Mouse (Mus musculus): ENCODE measurements around the gene Ifitm1.
"Not testable (repeated sequence)": the region's sequence is repeated elsewhere in the genome, so short reads cannot be mapped to it uniquely, and the experiment has no call there.

Gene Ifitm1

GRCm38 (mm10) chr7:140949824-140950530, 17.0 kb upstream of the Ifitm1 start, which contains the start of gene Ifitm5:
Gene Ifitm5 (minus strand): TSS chr7:140950291.
- no peak for DNase-seq (ENCODE audit: low spot score)

- DNase-seq (ENCODE audit: low spot score): no peak
These were observed 16.0 kb upstream of the Ifitm1 start for GRCm38 (mm10) chr7:140951051-140951450.

DNA sequence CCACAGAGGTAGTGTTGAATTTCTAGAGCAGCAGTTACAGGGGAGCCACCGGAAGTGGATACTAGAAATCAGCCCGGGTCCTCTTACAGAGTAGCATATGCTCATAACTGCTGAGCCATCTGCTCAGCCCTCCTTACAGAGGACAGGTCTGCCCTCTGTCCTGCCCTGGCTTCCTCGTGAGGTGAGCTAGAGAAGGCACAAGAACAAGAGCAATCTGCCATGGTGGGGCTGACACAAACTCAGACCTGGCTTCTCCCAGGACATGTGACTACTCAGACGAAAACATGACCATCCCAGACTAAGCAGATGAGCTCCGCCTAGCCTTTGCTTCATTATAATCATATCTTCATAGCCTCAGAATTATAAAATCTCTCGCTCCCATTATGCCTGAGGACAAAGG, 15.3 kb upstream of the Ifitm1 start:
- no peak for DNase-seq (ENCODE audit: low spot score)

DNA sequence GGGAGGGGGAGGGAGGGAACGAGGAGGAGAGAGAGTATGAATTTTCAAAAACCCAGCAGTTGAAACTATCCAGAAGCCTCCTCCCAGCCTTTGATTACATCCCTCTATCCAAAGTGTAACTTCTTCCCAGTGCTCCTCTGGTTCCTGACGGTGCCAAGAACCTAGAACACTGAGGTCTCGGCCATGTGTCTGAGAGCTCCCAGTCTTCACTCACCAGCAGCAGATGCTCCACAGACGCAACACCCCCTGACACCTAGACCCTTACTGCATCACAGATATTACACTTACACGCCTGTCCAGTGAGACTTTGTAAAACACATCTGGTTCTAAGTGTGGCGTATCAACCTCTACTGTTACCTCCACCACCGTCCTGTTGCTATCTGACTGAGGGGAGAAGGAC, 14.6 kb upstream of the Ifitm1 start:
- DNase-seq (ENCODE audit: low spot score): no peak

- DNase-seq (ENCODE audit: low spot score): no peak
These were observed 13.9 kb upstream of the Ifitm1 start for GRCm38 (mm10) chr7:140953133-140953532.

GRCm38 (mm10) chr7:140953800-140954732, 13.0 kb upstream of the Ifitm1 start:
- no peak for DNase-seq (ENCODE audit: low spot score)

DNA sequence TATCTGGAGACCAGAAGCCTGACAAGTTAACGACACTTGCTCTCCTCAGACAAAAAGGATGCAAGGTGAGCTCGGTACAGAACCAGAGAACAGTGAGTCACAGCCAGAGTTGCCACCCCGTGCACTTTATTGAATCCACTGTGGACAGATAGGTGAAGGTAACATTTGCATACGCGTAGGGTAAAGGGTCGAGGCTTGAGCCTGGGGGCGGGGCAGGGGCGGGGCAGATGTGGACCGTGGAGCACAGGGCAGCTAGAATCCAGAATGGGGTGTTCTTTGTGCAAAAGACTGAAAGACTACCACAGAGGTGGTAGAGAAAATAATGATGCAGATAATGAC, 12.3 kb upstream of the Ifitm1 start:
- DNase-seq (ENCODE audit: low spot score): no peak

GRCm38 (mm10) chr7:140955342-140955741, 11.7 kb upstream of the Ifitm1 start:
- no peak for DNase-seq (ENCODE audit: low spot score)

- DNase-seq (ENCODE audit: low spot score): no peak
These were observed 11.1 kb upstream of the Ifitm1 start, which contains the start of the genes Gm45717 and Ifitm2 for GRCm38 (mm10) chr7:140955758-140956555. Gene Gm45717 (minus strand): TSS chr7:140955937. Gene Ifitm2 (minus strand): TSS chr7:140955987.

GRCm38 (mm10) chr7:140956556-140956869, 10.5 kb upstream of the Ifitm1 start:
- no peak for DNase-seq (ENCODE audit: low spot score)

DNA sequence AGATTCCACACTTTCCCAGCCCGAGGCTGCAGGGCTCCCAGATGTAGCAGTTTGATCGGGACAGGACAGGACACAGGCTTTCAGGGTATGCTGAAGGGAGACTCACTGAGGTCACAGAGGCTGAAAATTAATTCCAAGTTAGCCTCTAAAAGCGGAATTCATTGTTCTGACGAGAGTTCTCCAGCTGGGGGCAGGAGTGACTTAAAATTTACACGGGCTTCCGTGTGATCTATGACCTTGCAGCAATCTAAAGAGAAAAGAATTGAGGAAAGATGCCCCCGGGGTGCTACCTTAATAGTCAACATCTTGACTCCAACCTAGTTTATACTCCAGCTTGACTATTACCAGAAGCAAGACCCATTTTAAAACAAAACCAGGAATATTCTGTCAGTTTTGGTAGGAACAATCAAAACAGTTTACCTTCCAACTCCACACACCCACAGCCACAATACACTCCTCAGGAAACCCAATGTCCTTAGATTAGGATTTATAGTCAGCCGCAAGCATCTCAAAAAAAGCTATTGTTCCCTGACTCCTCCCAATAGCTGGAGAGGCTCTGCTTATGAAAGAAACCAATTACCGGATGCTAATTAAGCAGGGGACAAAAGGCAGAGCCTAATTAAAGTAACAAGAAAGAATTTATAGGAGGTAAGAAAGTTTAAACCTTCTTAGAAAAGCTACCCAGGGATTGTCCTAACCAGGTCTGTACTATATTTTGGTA, 7.7 kb upstream of the Ifitm1 start:
- peak; percentile 18 for DNase-seq (ENCODE audit: low spot score)

GRCm38 (mm10) chr7:140960026-140960425, 7.0 kb upstream of the Ifitm1 start:
- no peak for DNase-seq (ENCODE audit: low spot score)

DNA sequence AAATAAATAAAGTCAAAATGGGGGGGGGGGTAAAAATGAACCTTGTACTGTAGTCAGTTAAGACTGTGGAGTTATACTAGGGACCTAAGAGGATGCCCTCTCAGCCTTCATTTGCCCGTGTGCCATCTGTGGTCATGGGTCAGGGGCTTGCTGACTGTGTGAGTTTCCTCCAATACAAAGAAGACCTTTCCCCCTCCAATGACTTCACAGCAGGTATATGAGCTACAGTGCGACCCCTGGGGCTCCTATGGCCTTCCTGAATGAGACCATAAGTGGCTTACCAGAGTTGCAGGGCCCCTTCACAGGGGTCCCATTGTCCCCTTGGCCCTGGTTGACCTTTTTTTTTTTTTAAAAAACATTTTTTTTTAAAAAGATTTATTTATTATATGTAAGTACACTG, 5.6 kb upstream of the Ifitm1 start:
- DNase-seq (ENCODE audit: low spot score): no peak

DNA sequence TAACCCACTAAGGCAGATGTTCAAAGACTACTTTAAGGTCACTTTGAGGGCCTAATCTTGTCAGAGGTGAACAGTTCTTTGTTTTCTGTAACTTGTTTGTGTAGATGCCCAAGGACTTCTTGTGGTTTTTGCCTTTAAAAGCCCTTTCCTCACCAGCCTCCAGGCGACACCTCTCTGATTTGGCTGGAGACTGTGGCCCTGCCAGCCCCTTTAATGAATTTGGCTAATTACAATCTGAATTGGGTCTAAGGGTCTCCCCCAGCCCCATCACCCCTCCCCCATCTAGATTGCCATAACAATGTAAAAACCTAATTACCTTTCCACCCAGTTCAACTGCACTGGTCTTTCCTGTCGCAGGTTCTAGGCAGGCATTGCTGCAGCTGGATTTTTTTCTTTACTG, 4.3 kb upstream of the Ifitm1 start:
- DNase-seq (ENCODE audit: low spot score): no peak

- DNase-seq (ENCODE audit: low spot score): no peak
These were observed 1.0 kb downstream of the Ifitm1 start for GRCm38 (mm10) chr7:140967862-140968591.

DNA sequence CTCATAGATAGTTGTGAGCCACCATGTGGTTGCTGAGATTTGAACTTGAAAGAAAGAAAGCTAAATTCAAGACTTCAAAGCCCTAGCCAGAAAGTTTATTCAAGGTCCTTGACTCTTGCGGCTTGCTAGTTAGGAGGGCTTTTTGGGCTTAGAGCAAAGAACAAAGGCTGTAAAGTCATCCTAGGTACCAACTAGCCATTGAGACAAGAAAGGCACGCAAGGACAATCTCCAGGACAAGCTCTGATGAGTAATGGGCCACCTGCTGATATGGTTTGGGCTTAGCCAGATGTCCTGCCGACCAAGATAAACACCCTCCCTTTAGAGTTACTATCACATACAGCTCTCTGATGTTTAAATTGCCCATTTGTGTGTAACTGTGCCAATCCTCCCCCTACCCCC, 1.7 kb downstream of the Ifitm1 start:
- not testable (repeated sequence) for DNase-seq (ENCODE audit: low spot score)

GRCm38 (mm10) chr7:140970931-140971330, 3.9 kb downstream of the Ifitm1 start:
- no peak for DNase-seq (ENCODE audit: low spot score)

DNA sequence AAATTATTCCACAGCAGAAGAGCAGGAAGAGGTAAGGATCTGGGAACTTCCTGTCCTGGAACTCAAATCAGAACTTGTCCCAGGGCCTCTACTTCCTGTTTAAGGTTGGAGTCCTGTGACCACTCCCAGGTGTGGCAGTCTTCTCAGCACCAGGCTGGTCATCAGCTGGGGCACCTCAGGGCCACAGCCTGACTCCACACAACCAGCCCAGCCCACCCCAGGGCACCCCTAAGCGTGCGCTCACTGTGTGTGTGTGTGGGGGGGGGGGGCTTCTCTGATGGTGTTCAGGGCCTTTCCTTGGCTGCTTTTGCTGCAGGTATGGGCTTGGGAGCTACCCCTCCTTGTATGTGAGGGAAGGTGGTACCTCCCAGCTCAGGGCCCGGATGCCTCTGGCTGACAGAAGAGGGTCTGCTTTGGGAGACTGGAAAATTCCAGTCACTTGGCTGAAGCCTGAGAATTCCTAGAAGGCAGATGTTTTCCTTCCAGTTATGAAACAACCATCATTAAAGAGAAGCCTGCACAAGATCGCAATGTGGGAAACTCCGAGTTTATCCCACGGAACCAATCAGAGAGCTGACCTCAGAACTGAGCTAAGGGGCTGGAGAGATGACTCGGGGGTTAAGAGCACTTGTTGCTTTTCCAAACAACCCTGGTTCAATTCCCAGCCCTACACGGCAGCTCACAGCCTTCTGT, 4.6 kb downstream of the Ifitm1 start:
- DNase-seq (ENCODE audit: low spot score): no peak

- no peak for DNase-seq (ENCODE audit: low spot score)
These were observed 6.6 kb downstream of the Ifitm1 start for GRCm38 (mm10) chr7:140973396-140974165.

GRCm38 (mm10) chr7:140974940-140975339, 7.9 kb downstream of the Ifitm1 start:
- no peak for DNase-seq (ENCODE audit: low spot score)
